7 mouse cellular contexts compared by ENCODE assay signal in the genomic region with DNA sequence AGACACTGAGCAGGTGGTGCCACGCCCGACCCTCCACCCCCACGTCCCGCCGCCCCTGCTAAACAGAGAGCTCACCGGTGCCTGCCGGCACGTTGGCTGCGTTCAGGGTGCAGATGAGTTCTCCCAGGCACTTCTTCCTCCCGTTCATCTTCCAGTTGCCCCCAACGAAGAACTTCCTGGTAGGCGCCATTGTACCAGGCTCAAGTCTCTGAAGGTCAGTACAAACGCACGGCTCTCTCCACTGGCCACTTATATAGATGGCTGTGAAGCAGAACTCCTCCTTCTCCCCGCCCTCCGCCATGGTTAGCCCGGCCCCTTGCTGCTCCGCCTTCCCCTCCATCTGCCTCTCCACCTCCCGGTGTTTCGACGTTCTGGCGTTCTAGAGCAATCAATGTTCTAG. TPM values are rescaled to one million over a fixed set of nuclear protein-coding genes. Genes with fewer than 3 reads are reported as not detected.
A peak's percentile ranks its signal among the peaks of the same experiment; 100 is the strongest.
DNase-seq lines count a peak whose midpoint lies in the region; ATAC-seq lines count a peak whose summit lies in the region.

A gene (minus strand): TSS at position 364 of the 400 bp plus-strand sequence.

- peak; percentile 87 for ATAC-seq in intestine, embryonic 16.5 days
- ATAC-seq in midbrain, embryonic 11.5 days (ENCODE audit: low FRiP score), result peak; percentile 85

- under 1% methylated on average over 22 of the region's 22 CpGs for WGBS in intestine, embryonic 16.5 days
- under 1% methylated on average over 22 of the region's 22 CpGs for WGBS in midbrain, embryonic 11.5 days

- H3K9me3 ChIP-seq in intestine, embryonic 16.5 days (ENCODE audit: control insufficient read depth, low read length), result no peaks in the 10 kb centered on the region
- no peaks in the 10 kb centered on the region for H3K9me3 ChIP-seq in midbrain, embryonic 11.5 days (ENCODE audit: control insufficient read depth, low read length)

- H3K9ac ChIP-seq in intestine, embryonic 16.5 days (ENCODE audit: low read depth, low read length), result peak within 1 kb of the TSS; percentile 94
- peak within 1 kb of the TSS; percentile 84 for H3K9ac ChIP-seq in midbrain, embryonic 11.5 days (ENCODE audit: low read length)

- peak; percentile 89 to 92 for DNase-seq in adrenal gland, adult 18-20 months (ENCODE audit: low spot score in 2 of 2)
- DNase-seq in embryo, embryonic 11.5 days (ENCODE audit: low read depth, low spot score), result peak; percentile 84
- peak; percentile 78 to 91 for DNase-seq in gastrocnemius, postnatal 4 days (ENCODE audit: low spot score in 2 of 2)
- DNase-seq in left cerebral cortex, postnatal 36 days (ENCODE audit: low spot score in 2 of 2), result peak; percentile 87 to 89
- DNase-seq in midbrain, embryonic 11.5 days (ENCODE audit: low spot score, missing footprints), result peak; percentile 97
- peak; percentile 96 for DNase-seq in skeletal muscle tissue, adult 2 months (ENCODE audit: low read depth, low spot score)

- H3K4me1 ChIP-seq in intestine, embryonic 16.5 days (ENCODE audit: control insufficient read depth, insufficient read depth, low read length), result peaks cover 33% of the 10 kb centered on the region
- peaks cover 27% of the 10 kb centered on the region for H3K4me1 ChIP-seq in midbrain, embryonic 11.5 days (ENCODE audit: control insufficient read depth, insufficient read depth, low read length)

- H3K27me3 ChIP-seq in intestine, embryonic 16.5 days (replicated peaks; ENCODE audit: control insufficient read depth, insufficient read depth, low read length), result no peaks in the 10 kb centered on the region
- H3K27me3 ChIP-seq in midbrain, embryonic 11.5 days (ENCODE audit: control insufficient read depth, insufficient read depth, low read length), result no peaks in the 10 kb centered on the region

- peak within 1 kb of the TSS; percentile 79 for H3K4me3 ChIP-seq in intestine, embryonic 16.5 days (ENCODE audit: low read length)
- peak within 1 kb of the TSS; percentile 76 for H3K4me3 ChIP-seq in midbrain, embryonic 11.5 days (ENCODE audit: low read depth, low read length)

- peak within 1 kb of the TSS; percentile 97 for H3K27ac ChIP-seq in intestine, embryonic 16.5 days (ENCODE audit: low read length)
- peak within 1 kb of the TSS; percentile 67 for H3K27ac ChIP-seq in midbrain, embryonic 11.5 days (ENCODE audit: low read depth, low read length)

- peak within 1 kb of the TSS; percentile 63 for H3K4me2 ChIP-seq in intestine, embryonic 16.5 days (ENCODE audit: low read depth, low read length)
- H3K4me2 ChIP-seq in midbrain, embryonic 11.5 days, result peak within 1 kb of the TSS; percentile 84

- H3K36me3 ChIP-seq in intestine, embryonic 16.5 days (ENCODE audit: control insufficient read depth, insufficient read depth, low read length), result peaks cover 14% of the 10 kb centered on the region; the same call in 1 of the 2 replicates
- peaks cover 23% of the 10 kb centered on the region for H3K36me3 ChIP-seq in midbrain, embryonic 11.5 days (ENCODE audit: control insufficient read depth, insufficient read depth, low read length)

- intact Hi-C loops in left cerebral cortex, postnatal 36 days (cut with DNase I), result loop anchor here (2.0 kb wide), 1 partner anchor 45 kb away; a partner anchor contains a TSS

RNA-seq across cellular contexts. Expression of the gene that starts here (rescaled TPM):
- total RNA-seq in adrenal gland, adult 18-20 months (2021), result 100 to 1,000 TPM; 383 to 517 TPM
- 1,000 to 10,000 TPM; 2,059 to 2,144 TPM for total RNA-seq in gastrocnemius, postnatal 4 days (2021)
- polyA plus RNA-seq in intestine, embryonic 16.5 days (2015; fragmentation: Nextera tagmentation; extraction: Ambion mirVana), result 1,250 and 1,271 TPM in 2 replicates
- 100 to 1,000 TPM; 736 to 850 TPM for total RNA-seq in left cerebral cortex, postnatal 36 days (2021)
- polyA plus RNA-seq in midbrain, embryonic 11.5 days (2014; fragmentation: Nextera tagmentation; extraction: Ambion mirVana), result 619 and 639 TPM in 2 replicates

Comparison
In these comparisons a context has a peak if more than half of its experiments do, and no peak if none do; other contexts are left out.
1. Peak in every context shown above with its lines: DNase-seq, ATAC-seq, H3K4me3 ChIP-seq and H3K27ac ChIP-seq.